Mouse (Mus musculus) bone marrow macrophage, adult 2 months (primary cell): Measurements from ENCODE around the gene Krt15.

ENCODE experiments used
- CTCF ChIP-seq: IDR thresholded peaks from 2 replicates; pipeline ENCODE4 v1.5.1; 2012; ENCODE audit warnings: low read depth, mild to moderate bottlenecking, low read length, moderate library complexity
- POLR2A ChIP-seq: IDR thresholded peaks from 2 replicates; pipeline ENCODE4 v1.6.1; 2012; ENCODE audit warnings: mild to moderate bottlenecking, low read depth, low read length, borderline replicate concordance

DNA sequence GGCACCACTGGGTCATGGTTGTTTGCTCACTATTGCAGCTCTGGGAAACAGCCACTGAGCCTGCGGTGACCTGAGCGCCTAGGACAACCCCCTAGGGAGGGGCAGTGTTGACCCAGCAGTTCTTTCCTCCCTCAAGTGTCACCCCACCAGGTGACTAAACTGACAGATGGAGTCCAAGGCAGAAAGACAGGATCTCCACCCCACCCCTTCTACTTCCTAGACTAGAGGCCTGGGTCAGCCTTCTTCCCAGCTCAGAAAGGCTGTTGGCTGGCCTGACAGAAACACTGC is 22.0 kb downstream of the Krt15 start:
- TF ChIP-seq POLR2A (no peak), CTCF (no peak)
